9 mouse cellular contexts compared by ENCODE assay signal in genomic region chr16:30603531-30603842, GRCm38 (mm10). TPM values are rescaled to one million over a fixed set of nuclear protein-coding genes. Genes with fewer than 3 reads are reported as not detected.
DNase-seq lines count a peak whose midpoint lies in the region; ATAC-seq and TF ChIP-seq lines count a peak whose summit lies in the region.
"Had no signal": no experiment of that assay in that cellular context is flagged by ENCODE, and none has a peak within 500 bp of the region (broad histone marks: within the 10 kb centered on the region; RNA-seq: fewer than 3 reads in every experiment).

No protein-coding gene starts in this region.

- no peak overlapping the region; the same call in 1 of the 2 replicates for H3K27ac ChIP-seq in thymus, adult 2 months (ENCODE audit: control insufficient read depth, insufficient read depth, low read length)
- H3K27ac ChIP-seq in limb, embryonic 10.5 days = peak overlapping the region; percentile 86
- no peak overlapping the region for H3K27ac ChIP-seq in neural tube, embryonic 14.5 days (ENCODE audit: low read depth, low read length)

- 62% methylated on average over 9 of the region's 9 CpGs for WGBS in thymus, adult 2 months
- 62% methylated on average over 9 of the region's 9 CpGs for WGBS in limb, embryonic 10.5 days
- WGBS in neural tube, embryonic 14.5 days = 38% methylated on average over 9 of the region's 9 CpGs

- DNase-seq in adrenal gland, postnatal 10 days = peak; percentile 38
- no peak for DNase-seq in adrenal gland, postnatal 25 days
- peak; percentile 64 for DNase-seq in thymus, postnatal 14 days
- DNase-seq in thymus, adult 2 months = no peak
- DNase-seq in limb, embryonic 10.5 days (ENCODE audit: low spot score) = no peak
- DNase-seq in retina, embryonic 14.5 days (ENCODE audit: low spot score) = no peak

- H3K36me3 ChIP-seq in thymus, adult 2 months (ENCODE audit: control insufficient read depth, insufficient read depth, low read length) = no peaks in the 10 kb centered on the region
- H3K36me3 ChIP-seq in limb, embryonic 10.5 days = no peaks in the 10 kb centered on the region; the same call in 1 of the 2 replicates
- no peaks in the 10 kb centered on the region for H3K36me3 ChIP-seq in neural tube, embryonic 14.5 days (ENCODE audit: control insufficient read depth, insufficient read depth, low read length)

- no peak for TF ChIP-seq POLR2A in thymus, adult 2 months (IDR thresholded peaks at IDR 0.05; ENCODE audit: control insufficient read depth, extremely low read depth, insufficient read depth, low read length, poor library complexity)

- no peaks in the 10 kb centered on the region; the same call in 1 of the 2 replicates for H3K27me3 ChIP-seq in thymus, adult 2 months (ENCODE audit: control insufficient read depth, insufficient read depth, low read length)
- peaks cover 14% of the 10 kb centered on the region; the same call in 1 of the 2 replicates for H3K27me3 ChIP-seq in limb, embryonic 10.5 days (ENCODE audit: low read depth, poor library complexity, severe bottlenecking)
- H3K27me3 ChIP-seq in neural tube, embryonic 14.5 days (ENCODE audit: control insufficient read depth, insufficient read depth, low read length) = peaks cover 5% of the 10 kb centered on the region

- no peaks in the 10 kb centered on the region for H3K9me3 ChIP-seq in limb, embryonic 10.5 days (replicated peaks)
- H3K9me3 ChIP-seq in neural tube, embryonic 14.5 days (ENCODE audit: control insufficient read depth, low read length) = no peaks in the 10 kb centered on the region

- peak overlapping the region; percentile 91; the same call in 1 of the 2 replicates for H3K4me2 ChIP-seq in neural tube, embryonic 14.5 days (ENCODE audit: low read depth, low read length)

- no peak overlapping the region for H3K4me3 ChIP-seq in thymus, adult 2 months (ENCODE audit: control insufficient read depth, insufficient read depth, low read length)
- H3K4me3 ChIP-seq in limb, embryonic 10.5 days = peak overlapping the region; percentile 69; the same call in 1 of the 2 replicates
- H3K4me3 ChIP-seq in neural tube, embryonic 14.5 days (ENCODE audit: low read depth, low read length) = no peak overlapping the region
- H3K4me3 ChIP-seq: myocyte had no signal

- peaks cover 31% of the 10 kb centered on the region for H3K4me1 ChIP-seq in thymus, adult 2 months (replicated peaks; ENCODE audit: control insufficient read depth, insufficient read depth, low read length)
- peaks cover 80% of the 10 kb centered on the region for H3K4me1 ChIP-seq in limb, embryonic 10.5 days
- H3K4me1 ChIP-seq in neural tube, embryonic 14.5 days (ENCODE audit: control insufficient read depth, insufficient read depth, low read length) = peaks cover 11% of the 10 kb centered on the region

- H3K9ac ChIP-seq in neural tube, embryonic 14.5 days (replicated peaks; ENCODE audit: low read depth, low read length) = no peak overlapping the region

- no peak for TF ChIP-seq CTCF in thymus, adult 2 months (IDR thresholded peaks at IDR 0.05; ENCODE audit: borderline replicate concordance, control insufficient read depth, extremely low read depth, insufficient read depth, low read length, poor library complexity)

- no peak for ATAC-seq in neural tube, embryonic 14.5 days (ENCODE audit: low read depth)
- ATAC-seq in inflammation-experienced regulatory T-cells, adult 6 months = no peak

RNA-seq across cellular contexts. Expression of gene Fam43a, which starts 4.0 kb away (rescaled TPM):
- 10 to 100 TPM; 37.4 to 47.7 TPM for total RNA-seq in adrenal gland, postnatal 10 days (2021)
- total RNA-seq in adrenal gland, postnatal 25 days (2021) = 20.4 and 30.0 TPM in 2 replicates
- polyA plus RNA-seq in thymus, adult 2 months (2012; rRNA removed) = 17.0 and 22.3 TPM in 2 replicates
- polyA plus RNA-seq in limb, embryonic 10.5 days (2016; fragmentation: Nextera tagmentation; extraction: Ambion mirVana) = 11.0 and 16.9 TPM in 2 replicates
- 8.8 and 11.2 TPM in 2 replicates for polyA plus RNA-seq in neural tube, embryonic 14.5 days (2014; fragmentation: Nextera tagmentation; extraction: Ambion mirVana)
- under 1 TPM; 0.50 to 0.88 (median 0.71) TPM for polyA plus RNA-seq in inflammation-experienced regulatory T-cells, adult 6 months (2017; shearing (Covaris generic))

RNA-seq across cellular contexts. Expression of gene Lsg1, which starts 16.1 kb away (rescaled TPM):
- 10 to 100 TPM; 34.4 to 35.2 TPM for total RNA-seq in adrenal gland, postnatal 10 days (2021)
- 32.1 and 39.6 TPM in 2 replicates for total RNA-seq in adrenal gland, postnatal 25 days (2021)
- 17.4 and 20.0 TPM in 2 replicates for polyA plus RNA-seq in thymus, adult 2 months (2012; rRNA removed)
- polyA plus RNA-seq in limb, embryonic 10.5 days (2016; fragmentation: Nextera tagmentation; extraction: Ambion mirVana) = 84.5 and 88.0 TPM in 2 replicates
- polyA plus RNA-seq in neural tube, embryonic 14.5 days (2014; fragmentation: Nextera tagmentation; extraction: Ambion mirVana) = 43.9 and 49.0 TPM in 2 replicates
- polyA plus RNA-seq in inflammation-experienced regulatory T-cells, adult 6 months (2017; shearing (Covaris generic)) = 10 to 100 TPM; 59.3 to 77.4 (median 74.7) TPM

RNA-seq across cellular contexts. Expression of gene Tmem44, which starts 52.8 kb away (rescaled TPM):
- 1 to 10 TPM; 6.4 to 9.7 TPM for total RNA-seq in adrenal gland, postnatal 10 days (2021)
- total RNA-seq in adrenal gland, postnatal 25 days (2021) = 3.2 and 4.5 TPM in 2 replicates
- 1.4 and 3.1 TPM in 2 replicates for polyA plus RNA-seq in thymus, adult 2 months (2012; rRNA removed)
- 18.9 and 21.6 TPM in 2 replicates for polyA plus RNA-seq in limb, embryonic 10.5 days (2016; fragmentation: Nextera tagmentation; extraction: Ambion mirVana)
- 65.0 and 73.8 TPM in 2 replicates for polyA plus RNA-seq in neural tube, embryonic 14.5 days (2014; fragmentation: Nextera tagmentation; extraction: Ambion mirVana)
- under 1 TPM; 0.17 to 0.81 (median 0.70) TPM for polyA plus RNA-seq in inflammation-experienced regulatory T-cells, adult 6 months (2017; shearing (Covaris generic))

Comparison
In these comparisons a context has a peak if more than half of its experiments do, and no peak if none do; other contexts are left out.
1. DNase-seq: peak in adrenal gland, postnatal 10 days (single experiment) and thymus, postnatal 14 days (single experiment); none in adrenal gland, postnatal 25 days (single experiment), thymus, adult 2 months (single experiment), limb, embryonic 10.5 days (single experiment) and retina, embryonic 14.5 days (single experiment).